Mouse (Mus musculus): ENCODE data around the gene Cend1. TPM values are rescaled to one million over a fixed set of nuclear protein-coding genes. Genes with fewer than 3 reads are reported as not detected.

Gene Cend1
- polyA plus RNA-seq, 1 experiment from 2014 or later, result 1.6 TPM

GRCm38 (mm10) chr7:141430585-141431240, 1.4 kb upstream of the Cend1 start:
- H3K36me3 ChIP-seq (ENCODE audit: control insufficient read depth, insufficient read depth, low read length), result peaks cover 34% of the 10 kb centered on the region
- 92% methylated on average over 9 of the region's 9 CpGs for WGBS
- H3K4me3 ChIP-seq (ENCODE audit: control insufficient read depth in 1 of 2, insufficient read depth in 1 of 2, low read depth in 1 of 2, low read length in 2 of 2), result no peak overlapping the region
- peaks cover 32 to 42% of the 10 kb centered on the region in 2 experiments for H3K4me1 ChIP-seq (ENCODE audit: control insufficient read depth in 2 of 2, insufficient read depth in 2 of 2, low read length in 2 of 2)
- H3K4me2 ChIP-seq (ENCODE audit: low read length), result no peak overlapping the region
- no peaks in the 10 kb centered on the region for H3K27me3 ChIP-seq (ENCODE audit: control insufficient read depth, insufficient read depth, low read length)
- no peak for ATAC-seq (ENCODE audit: insufficient number of reproducible peaks, insufficient read depth, low FRiP score, low read depth)
- H3K9ac ChIP-seq (ENCODE audit: low read length), result peak overlapping the region; percentile 51; the same call in 1 of the 2 replicates
- peak overlapping the region in 1 of 2 experiments; percentile 55; a peak in 1 of 4 replicates for H3K27ac ChIP-seq (replicated peaks in 1 of 2; ENCODE audit: control insufficient read depth in 1 of 2, insufficient read depth in 1 of 2, low read depth in 2 of 2, low read length in 2 of 2)
- no peaks in the 10 kb centered on the region for H3K9me3 ChIP-seq (ENCODE audit: control insufficient read depth, low read length)

DNA sequence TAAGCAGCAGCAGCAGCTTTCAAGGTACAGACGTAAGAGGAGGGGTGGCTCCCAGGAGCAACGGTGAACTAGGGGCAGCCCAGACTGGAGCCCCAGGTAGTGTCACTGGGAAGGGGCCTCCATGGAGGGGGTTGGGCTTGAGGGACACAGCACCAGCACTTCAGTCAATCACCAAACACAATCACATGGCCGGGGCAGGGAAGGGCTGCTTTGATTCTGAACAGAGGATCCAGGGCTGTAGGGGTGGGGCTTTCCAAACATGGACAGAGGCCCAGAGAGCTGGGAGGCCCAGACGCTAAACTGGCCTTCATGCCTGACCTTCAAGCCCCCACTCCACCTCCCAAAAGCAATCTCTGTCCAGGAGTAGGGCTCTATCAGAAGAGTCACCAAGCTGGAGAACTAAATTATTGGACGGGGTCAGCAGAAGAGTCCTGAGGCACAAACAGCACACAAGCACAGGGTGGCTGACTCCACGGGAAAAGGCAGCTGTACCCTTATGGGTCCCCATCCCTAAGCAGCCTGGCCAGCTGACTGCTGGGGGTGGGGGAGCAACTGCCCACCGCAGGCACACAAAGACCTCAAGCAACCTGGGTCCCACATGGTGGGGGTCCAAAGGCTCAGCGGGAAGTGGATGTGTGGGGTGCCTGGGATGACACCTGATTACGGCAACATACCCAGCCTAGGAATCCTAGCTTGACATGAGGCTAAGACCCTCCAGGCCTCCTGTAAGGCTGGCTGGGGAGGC, 721 bp upstream of the Cend1 start:
- peak overlapping the region; percentile 39 to 55; a peak in 3 of 4 replicates for H3K27ac ChIP-seq (replicated peaks in 1 of 2; ENCODE audit: control insufficient read depth in 1 of 2, insufficient read depth in 1 of 2, low read depth in 2 of 2, low read length in 2 of 2)
- H3K4me2 ChIP-seq (ENCODE audit: low read length), result peak overlapping the region; percentile 57
- H3K9ac ChIP-seq (ENCODE audit: low read length), result peak overlapping the region; percentile 51; the same call in 1 of the 2 replicates
- no peak overlapping the region for H3K4me3 ChIP-seq (ENCODE audit: control insufficient read depth in 1 of 2, insufficient read depth in 1 of 2, low read depth in 1 of 2, low read length in 2 of 2)
- ATAC-seq (ENCODE audit: insufficient number of reproducible peaks, insufficient read depth, low FRiP score, low read depth), result no peak
- H3K36me3 ChIP-seq (ENCODE audit: control insufficient read depth, insufficient read depth, low read length), result peaks cover 34% of the 10 kb centered on the region
- peaks cover 29 to 36% of the 10 kb centered on the region in 2 experiments for H3K4me1 ChIP-seq (ENCODE audit: control insufficient read depth in 2 of 2, insufficient read depth in 2 of 2, low read length in 2 of 2)
- WGBS, result 42% methylated on average over 9 of the region's 9 CpGs
- no peaks in the 10 kb centered on the region for H3K27me3 ChIP-seq (ENCODE audit: control insufficient read depth, insufficient read depth, low read length)
- H3K9me3 ChIP-seq (ENCODE audit: control insufficient read depth, low read length), result no peaks in the 10 kb centered on the region

GRCm38 (mm10) chr7:141428701-141429100, 590 bp downstream of the Cend1 start:
- peak overlapping the region; percentile 17 to 28; a peak in 2 of 4 replicates for H3K4me3 ChIP-seq (ENCODE audit: control insufficient read depth in 1 of 2, insufficient read depth in 1 of 2, low read depth in 1 of 2, low read length in 2 of 2)
- peaks cover 18 to 23% of the 10 kb centered on the region in 2 experiments for H3K4me1 ChIP-seq (ENCODE audit: control insufficient read depth in 2 of 2, insufficient read depth in 2 of 2, low read length in 2 of 2)
- H3K4me2 ChIP-seq (ENCODE audit: low read length), result peak overlapping the region; percentile 57

GRCm38 (mm10) chr7:141426948-141427730, 2.2 kb downstream of the Cend1 start:
- Histone ChIP-seq H3K4me2 (ENCODE audit: low read length) (no peak overlapping the region), H3K27ac (replicated peaks in 1 of 2; ENCODE audit: control insufficient read depth in 1 of 2, insufficient read depth in 1 of 2, low read depth in 2 of 2, low read length in 2 of 2) (no peak overlapping the region), H3K4me3 (ENCODE audit: control insufficient read depth in 1 of 2, insufficient read depth in 1 of 2, low read depth in 1 of 2, low read length in 2 of 2) (no peak overlapping the region), H3K27me3 (ENCODE audit: control insufficient read depth, insufficient read depth, low read length) (no peaks in the 10 kb centered on the region), H3K9me3 (ENCODE audit: control insufficient read depth, low read length) (no peaks in the 10 kb centered on the region), H3K9ac (ENCODE audit: low read length) (no peak overlapping the region), H3K36me3 (ENCODE audit: control insufficient read depth, insufficient read depth, low read length) (peaks cover 20% of the 10 kb centered on the region), H3K4me1 (ENCODE audit: control insufficient read depth in 2 of 2, insufficient read depth in 2 of 2, low read length in 2 of 2) (peaks cover 18 to 22% of the 10 kb centered on the region in 2 experiments)
- 79% methylated on average over 12 of the region's 12 CpGs for WGBS
- ATAC-seq (ENCODE audit: insufficient number of reproducible peaks, insufficient read depth, low FRiP score, low read depth), result no peak

More at GRCm38 (mm10) chr7:141428701-141429100, 590 bp downstream of the Cend1 start:
- no peaks in the 10 kb centered on the region for H3K27me3 ChIP-seq (ENCODE audit: control insufficient read depth, insufficient read depth, low read length)
- no peak for ATAC-seq (ENCODE audit: insufficient number of reproducible peaks, insufficient read depth, low FRiP score, low read depth)
- no peaks in the 10 kb centered on the region for H3K9me3 ChIP-seq (ENCODE audit: control insufficient read depth, low read length)
- 48% methylated on average over 5 of the region's 5 CpGs for WGBS
- H3K36me3 ChIP-seq (ENCODE audit: control insufficient read depth, insufficient read depth, low read length), result peaks cover 31% of the 10 kb centered on the region
- peak overlapping the region; percentile 51; the same call in 1 of the 2 replicates for H3K9ac ChIP-seq (ENCODE audit: low read length)
- H3K27ac ChIP-seq (replicated peaks in 1 of 2; ENCODE audit: control insufficient read depth in 1 of 2, insufficient read depth in 1 of 2, low read depth in 2 of 2, low read length in 2 of 2), result no peak overlapping the region

DNA sequence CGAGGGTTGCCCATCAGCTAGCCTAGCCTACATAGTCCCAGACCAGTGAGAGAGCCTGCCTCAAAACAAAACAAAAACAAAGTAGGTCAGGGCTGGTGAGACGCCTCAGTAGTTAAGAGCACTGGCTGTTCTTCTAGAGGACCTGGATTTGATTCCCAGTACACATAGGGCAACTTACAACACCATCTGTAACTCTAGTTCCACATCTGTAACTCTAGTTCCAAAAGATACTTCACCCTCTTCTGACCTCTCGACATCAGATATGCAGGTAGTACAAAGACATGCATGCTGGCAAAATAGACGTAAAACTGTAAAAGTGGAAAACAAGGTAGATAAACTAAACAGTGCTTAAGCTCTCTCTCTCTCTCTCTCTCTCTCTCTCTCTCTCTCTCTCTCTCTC, 5.5 kb downstream of the Cend1 start:
- 65% methylated on average over 4 of the region's 4 CpGs for WGBS
- ATAC-seq (ENCODE audit: insufficient number of reproducible peaks, insufficient read depth, low FRiP score, low read depth), result no peak
- Histone ChIP-seq H3K4me3 (ENCODE audit: control insufficient read depth in 1 of 2, insufficient read depth in 1 of 2, low read depth in 1 of 2, low read length in 2 of 2) (no peak overlapping the region), H3K9me3 (ENCODE audit: control insufficient read depth, low read length) (no peaks in the 10 kb centered on the region), H3K27ac (replicated peaks in 1 of 2; ENCODE audit: control insufficient read depth in 1 of 2, insufficient read depth in 1 of 2, low read depth in 2 of 2, low read length in 2 of 2) (no peak overlapping the region), H3K4me1 (ENCODE audit: control insufficient read depth in 2 of 2, insufficient read depth in 2 of 2, low read length in 2 of 2) (peaks cover 4 to 5% of the 10 kb centered on the region in 2 experiments), H3K4me2 (ENCODE audit: low read length) (no peak overlapping the region), H3K9ac (ENCODE audit: low read length) (no peak overlapping the region), H3K27me3 (ENCODE audit: control insufficient read depth, insufficient read depth, low read length) (no peaks in the 10 kb centered on the region), H3K36me3 (ENCODE audit: control insufficient read depth, insufficient read depth, low read length) (no peaks in the 10 kb centered on the region)

GRCm38 (mm10) chr7:141420030-141420702, 9.1 kb downstream of the Cend1 start:
- Histone ChIP-seq H3K9me3 (ENCODE audit: control insufficient read depth, low read length) (no peaks in the 10 kb centered on the region), H3K4me3 (ENCODE audit: control insufficient read depth in 1 of 2, insufficient read depth in 1 of 2, low read depth in 1 of 2, low read length in 2 of 2) (no peak overlapping the region), H3K4me1 (ENCODE audit: control insufficient read depth in 2 of 2, insufficient read depth in 2 of 2, low read length in 2 of 2) (no peaks in the 10 kb centered on the region), H3K27ac (replicated peaks in 1 of 2; ENCODE audit: control insufficient read depth in 1 of 2, insufficient read depth in 1 of 2, low read depth in 2 of 2, low read length in 2 of 2) (no peak overlapping the region), H3K9ac (ENCODE audit: low read length) (no peak overlapping the region), H3K27me3 (ENCODE audit: control insufficient read depth, insufficient read depth, low read length) (no peaks in the 10 kb centered on the region), H3K4me2 (ENCODE audit: low read length) (no peak overlapping the region), H3K36me3 (ENCODE audit: control insufficient read depth, insufficient read depth, low read length) (no peaks in the 10 kb centered on the region)
- 72% methylated on average over 9 of the region's 9 CpGs for WGBS
- ATAC-seq (ENCODE audit: insufficient number of reproducible peaks, insufficient read depth, low FRiP score, low read depth), result no peak

DNA sequence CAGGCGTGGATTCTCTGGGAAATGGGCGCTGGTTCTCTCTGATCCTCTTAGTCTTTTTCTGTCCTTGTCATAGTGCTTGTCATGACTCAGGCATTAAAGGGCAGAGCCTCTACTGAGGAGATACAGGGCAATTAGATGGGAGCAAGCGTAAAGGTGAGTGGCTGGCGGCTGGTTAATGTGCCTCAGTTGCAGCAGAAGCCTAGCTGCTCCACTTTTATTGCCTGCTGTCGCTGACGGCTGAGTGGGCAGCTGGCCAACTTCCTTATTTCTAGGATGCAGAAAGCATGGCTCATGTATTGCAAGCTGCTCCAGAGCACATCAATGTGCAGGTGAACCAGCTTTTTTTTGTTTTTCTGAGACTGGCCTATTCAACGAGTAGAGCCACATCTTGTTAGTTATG, 10.3 kb downstream of the Cend1 start:
- WGBS, result 58% methylated on average over 7 of the region's 7 CpGs

More for the DNA sequence above, 10.3 kb downstream of the Cend1 start:
- Histone ChIP-seq H3K36me3 (ENCODE audit: control insufficient read depth, insufficient read depth, low read length) (no peaks in the 10 kb centered on the region), H3K9ac (ENCODE audit: low read length) (no peak overlapping the region), H3K27ac (replicated peaks in 1 of 2; ENCODE audit: control insufficient read depth in 1 of 2, insufficient read depth in 1 of 2, low read depth in 2 of 2, low read length in 2 of 2) (no peak overlapping the region), H3K27me3 (ENCODE audit: control insufficient read depth, insufficient read depth, low read length) (no peaks in the 10 kb centered on the region), H3K4me3 (ENCODE audit: control insufficient read depth in 1 of 2, insufficient read depth in 1 of 2, low read depth in 1 of 2, low read length in 2 of 2) (no peak overlapping the region), H3K9me3 (ENCODE audit: control insufficient read depth, low read length) (no peaks in the 10 kb centered on the region), H3K4me2 (ENCODE audit: low read length) (no peak overlapping the region), H3K4me1 (ENCODE audit: control insufficient read depth in 2 of 2, insufficient read depth in 2 of 2, low read length in 2 of 2) (no peaks in the 10 kb centered on the region; a peak in 1 of 4 replicates)
- ATAC-seq (ENCODE audit: insufficient number of reproducible peaks, insufficient read depth, low FRiP score, low read depth), result no peak
